19 mouse cellular contexts compared by ENCODE assay signal in the genomic region with DNA sequence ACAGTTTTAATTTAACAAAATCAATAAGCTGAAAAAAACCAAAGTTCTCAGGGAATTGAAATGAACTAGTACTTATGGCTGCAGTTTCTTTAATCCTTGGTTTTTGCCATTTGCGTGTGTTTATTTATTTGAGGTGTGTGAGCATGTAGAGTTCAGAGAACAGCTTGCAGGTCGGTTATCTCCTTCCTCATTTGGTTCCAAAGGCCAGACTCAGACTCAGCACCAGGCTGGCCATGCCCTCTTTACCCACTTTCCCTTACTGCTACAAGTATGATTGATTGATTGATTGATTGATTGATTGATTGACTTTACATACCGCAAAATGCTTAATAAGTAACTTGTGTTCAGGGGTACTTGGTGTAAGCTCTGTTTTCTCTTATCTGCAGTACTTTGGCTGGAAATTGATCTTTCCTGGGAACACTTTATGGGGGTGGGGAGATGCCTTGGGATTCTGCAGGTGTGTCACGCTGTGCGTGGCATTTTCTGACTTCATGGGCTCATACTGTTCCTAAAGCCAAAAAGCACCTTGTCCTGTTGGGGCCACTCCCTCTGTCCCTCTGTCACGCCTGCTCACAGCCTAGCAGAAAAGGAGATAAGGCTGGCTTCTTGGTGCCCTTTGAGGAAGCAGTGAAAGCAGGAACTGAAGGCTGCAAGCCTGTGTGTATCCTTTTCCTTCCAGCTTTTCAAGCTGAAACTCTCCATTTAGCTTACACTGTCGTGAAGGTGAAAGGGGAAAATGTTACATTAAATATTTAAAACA.
DNase-seq lines count a peak whose midpoint lies in the region; ATAC-seq and TF ChIP-seq lines count a peak whose summit lies in the region.
"Had no signal": no experiment of that assay in that cellular context is flagged by ENCODE, and none has a peak within 500 bp of the region (broad histone marks: within the 10 kb centered on the region; RNA-seq: fewer than 3 reads in every experiment).

No protein-coding gene starts in this region.

- H3K27me3 ChIP-seq in heart, embryonic 12.5 days (replicated peaks) = no peaks in the 10 kb centered on the region
- no peaks in the 10 kb centered on the region for H3K27me3 ChIP-seq in heart, embryonic 10.5 days (ENCODE audit: insufficient read depth, poor library complexity, severe bottlenecking)
- H3K27me3 ChIP-seq in intestine, embryonic 16.5 days (replicated peaks; ENCODE audit: control insufficient read depth, insufficient read depth, low read length) = no peaks in the 10 kb centered on the region
- H3K27me3 ChIP-seq in liver, embryonic 16.5 days (ENCODE audit: control insufficient read depth, insufficient read depth, low read depth, low read length) = no peaks in the 10 kb centered on the region
- H3K27me3 ChIP-seq in stomach, postnatal 0 days (ENCODE audit: control insufficient read depth, insufficient read depth, low read length) = no peaks in the 10 kb centered on the region
- no peaks in the 10 kb centered on the region for H3K27me3 ChIP-seq in midbrain, postnatal 0 days (ENCODE audit: insufficient read depth, low read length)
- H3K27me3 ChIP-seq: hindbrain, embryonic 12.5 days; neural tube, embryonic 15.5 days had no signal

- no peak overlapping the region for H3K9ac ChIP-seq in heart, embryonic 12.5 days
- no peak overlapping the region for H3K9ac ChIP-seq in intestine, embryonic 16.5 days (ENCODE audit: low read depth, low read length)
- H3K9ac ChIP-seq in liver, embryonic 16.5 days (ENCODE audit: low read depth, low read length) = no peak overlapping the region
- no peak overlapping the region for H3K9ac ChIP-seq in stomach, postnatal 0 days (ENCODE audit: low read length)
- no peak overlapping the region for H3K9ac ChIP-seq in midbrain, postnatal 0 days (replicated peaks; ENCODE audit: low read length, poor library complexity, severe bottlenecking)
- H3K9ac ChIP-seq: hindbrain, embryonic 12.5 days; neural tube, embryonic 15.5 days had no signal

- H3K9me3 ChIP-seq in heart, embryonic 12.5 days (replicated peaks) = no peaks in the 10 kb centered on the region
- no peaks in the 10 kb centered on the region for H3K9me3 ChIP-seq in heart, embryonic 10.5 days
- H3K9me3 ChIP-seq in intestine, embryonic 16.5 days (ENCODE audit: control insufficient read depth, low read length) = no peaks in the 10 kb centered on the region
- H3K9me3 ChIP-seq in liver, embryonic 16.5 days (replicated peaks; ENCODE audit: control insufficient read depth, low read length) = no peaks in the 10 kb centered on the region
- no peaks in the 10 kb centered on the region for H3K9me3 ChIP-seq in stomach, postnatal 0 days (ENCODE audit: control insufficient read depth, low read length)
- no peaks in the 10 kb centered on the region for H3K9me3 ChIP-seq in midbrain, postnatal 0 days (ENCODE audit: low read length)
- H3K9me3 ChIP-seq: embryonic facial prominence, embryonic 10.5 days; G1E; hindbrain, embryonic 12.5 days; neural tube, embryonic 15.5 days had no signal

- 44% methylated on average over 7 of the region's 7 CpGs for WGBS in heart, embryonic 12.5 days
- WGBS in heart, embryonic 10.5 days = 46% methylated on average over 7 of the region's 7 CpGs
- 36% methylated on average over 7 of the region's 7 CpGs for WGBS in intestine, embryonic 16.5 days
- WGBS in liver, embryonic 16.5 days (ENCODE audit: insufficient replicate concordance) = 17% methylated on average over 7 of the region's 7 CpGs
- WGBS in stomach, postnatal 0 days = 36% methylated on average over 7 of the region's 7 CpGs
- 77% methylated on average over 7 of the region's 7 CpGs for WGBS in midbrain, postnatal 0 days

- no peak for TF ChIP-seq EP300 in stomach, postnatal 0 days (optimal IDR thresholded peaks at IDR 0.05)

- no peak overlapping the region for H3K4me3 ChIP-seq in heart, embryonic 12.5 days
- H3K4me3 ChIP-seq in heart, embryonic 10.5 days = no peak overlapping the region
- H3K4me3 ChIP-seq in intestine, embryonic 16.5 days (ENCODE audit: low read length) = no peak overlapping the region
- H3K4me3 ChIP-seq in liver, embryonic 16.5 days (ENCODE audit: low read depth, low read length) = no peak overlapping the region
- H3K4me3 ChIP-seq in stomach, postnatal 0 days (ENCODE audit: low read depth, low read length) = no peak overlapping the region
- no peak overlapping the region for H3K4me3 ChIP-seq in midbrain, postnatal 0 days (ENCODE audit: low read depth, low read length)
- H3K4me3 ChIP-seq: embryonic facial prominence, embryonic 10.5 days; hindbrain, embryonic 12.5 days; layer of hippocampus, adult 2 months; neural tube, embryonic 15.5 days had no signal

- peaks cover 12% of the 10 kb centered on the region for H3K4me1 ChIP-seq in heart, embryonic 12.5 days (replicated peaks)
- peaks cover 8% of the 10 kb centered on the region for H3K4me1 ChIP-seq in heart, embryonic 10.5 days
- H3K4me1 ChIP-seq in intestine, embryonic 16.5 days (ENCODE audit: control insufficient read depth, insufficient read depth, low read length) = peaks cover 16% of the 10 kb centered on the region
- peaks cover 8% of the 10 kb centered on the region for H3K4me1 ChIP-seq in liver, embryonic 16.5 days (ENCODE audit: control insufficient read depth, low read depth, low read length)
- peaks cover 7% of the 10 kb centered on the region; the same call in 1 of the 2 replicates for H3K4me1 ChIP-seq in stomach, postnatal 0 days (replicated peaks; ENCODE audit: control insufficient read depth, insufficient read depth)
- H3K4me1 ChIP-seq in midbrain, postnatal 0 days (ENCODE audit: insufficient read depth, low read length) = no peaks in the 10 kb centered on the region; the same call in 1 of the 2 replicates
- H3K4me1 ChIP-seq: embryonic facial prominence, embryonic 10.5 days had no signal

- ATAC-seq in heart, embryonic 12.5 days (ENCODE audit: insufficient number of reproducible peaks, low FRiP score) = 0 out of 2 replicates have a peak, but pooled peaks have one; percentile 48
- ATAC-seq in intestine, embryonic 16.5 days = peak; percentile 95
- peak; percentile 87 for ATAC-seq in liver, embryonic 16.5 days (ENCODE audit: low read depth)
- peak; percentile 83 for ATAC-seq in stomach, postnatal 0 days (ENCODE audit: low FRiP score, low TSS enrichment)
- no peak for ATAC-seq in midbrain, postnatal 0 days (ENCODE audit: low FRiP score)

- no peak overlapping the region for H3K4me2 ChIP-seq in heart, embryonic 12.5 days
- no peak overlapping the region for H3K4me2 ChIP-seq in intestine, embryonic 16.5 days (ENCODE audit: low read depth, low read length)
- H3K4me2 ChIP-seq in liver, embryonic 16.5 days (ENCODE audit: low read depth, low read length) = no peak overlapping the region; the same call in 1 of the 2 replicates
- no peak overlapping the region for H3K4me2 ChIP-seq in stomach, postnatal 0 days (replicated peaks; ENCODE audit: low read depth)
- no peak overlapping the region for H3K4me2 ChIP-seq in midbrain, postnatal 0 days (ENCODE audit: low read depth, low read length, poor library complexity, severe bottlenecking)
- H3K4me2 ChIP-seq: hindbrain, embryonic 12.5 days; neural tube, embryonic 15.5 days had no signal

- no peak overlapping the region for H3K27ac ChIP-seq in heart, embryonic 12.5 days (ENCODE audit: poor library complexity, severe bottlenecking)
- H3K27ac ChIP-seq in heart, embryonic 10.5 days = no peak overlapping the region
- H3K27ac ChIP-seq in intestine, embryonic 16.5 days (ENCODE audit: low read length) = peak overlapping the region; percentile 70
- peak overlapping the region; percentile 51; the same call in 1 of the 2 replicates for H3K27ac ChIP-seq in liver, embryonic 16.5 days (ENCODE audit: low read length)
- H3K27ac ChIP-seq in stomach, postnatal 0 days (replicated peaks) = no peak overlapping the region
- no peak overlapping the region for H3K27ac ChIP-seq in midbrain, postnatal 0 days (ENCODE audit: low read depth, low read length)
- H3K27ac ChIP-seq: embryonic facial prominence, embryonic 10.5 days; hindbrain, embryonic 12.5 days; layer of hippocampus, adult 2 months; neural tube, embryonic 15.5 days had no signal

- no peak for DNase-seq in heart, embryonic 10.5 days (ENCODE audit: low spot score)
- DNase-seq in stomach, postnatal 0 days (ENCODE audit: low spot score) = peak; percentile 53
- no peak for DNase-seq in layer of hippocampus, postnatal 14 days (ENCODE audit: low spot score in 2 of 2)
- no peak for DNase-seq in midbrain, postnatal 0 days (ENCODE audit: low spot score)
- DNase-seq in urinary bladder, postnatal 4 days (ENCODE audit: low spot score in 2 of 2) = no peak
- DNase-seq: adrenal gland, postnatal 36 days; cerebellum, postnatal 14 days; gastrocnemius, postnatal 10 days; lung, adult 18-20 months; lung, postnatal 4 days; thymus, postnatal 25 days had no signal

- no peaks in the 10 kb centered on the region for H3K36me3 ChIP-seq in heart, embryonic 12.5 days
- H3K36me3 ChIP-seq in heart, embryonic 10.5 days = no peaks in the 10 kb centered on the region
- no peaks in the 10 kb centered on the region for H3K36me3 ChIP-seq in intestine, embryonic 16.5 days (ENCODE audit: control insufficient read depth, insufficient read depth, low read length)
- H3K36me3 ChIP-seq in liver, embryonic 16.5 days (ENCODE audit: control insufficient read depth, insufficient read depth) = no peaks in the 10 kb centered on the region
- no peaks in the 10 kb centered on the region for H3K36me3 ChIP-seq in stomach, postnatal 0 days (ENCODE audit: control insufficient read depth, insufficient read depth, low read length)
- H3K36me3 ChIP-seq in midbrain, postnatal 0 days (ENCODE audit: insufficient read depth, low read length) = no peaks in the 10 kb centered on the region
- H3K36me3 ChIP-seq: embryonic facial prominence, embryonic 10.5 days; hindbrain, embryonic 12.5 days; neural tube, embryonic 15.5 days had no signal

- TF ChIP-seq CTCF in stomach, postnatal 0 days (IDR thresholded peaks at IDR 0.05; ENCODE audit: low read depth) = no peak
- no peak for TF ChIP-seq CTCF in midbrain, postnatal 0 days (IDR thresholded peaks at IDR 0.05)

Comparison
In these comparisons a context has a peak if more than half of its experiments do, and no peak if none do; other contexts are left out.
1. H3K27ac ChIP-seq: peak in intestine, embryonic 16.5 days (single experiment) and liver, embryonic 16.5 days (single experiment); none in heart, embryonic 12.5 days (single experiment), heart, embryonic 10.5 days (single experiment), stomach, postnatal 0 days (single experiment) and midbrain, postnatal 0 days (single experiment).